Mouse (Mus musculus) olfactory bulb, adult 2 months (tissue): ENCODE results near the gene Kirrel. TPM values are rescaled to one million over a fixed set of nuclear protein-coding genes. Genes with fewer than 3 reads are reported as not detected.

Experiments used
- H3K27ac ChIP-seq: fragments of 200-500 bp; 2 replicates; pipeline ENCODE4 v1.5.1; 2012; ENCODE audit warnings: low read depth, low read length; ENCODE audit not compliant: insufficient read depth
- H3K4me1 ChIP-seq: fragments of 200-500 bp; 2 replicates; pipeline ENCODE4 v1.6.1; 2012; ENCODE audit warnings: low read length; ENCODE audit not compliant: control insufficient read depth, insufficient read depth
- H3K4me3 ChIP-seq: fragments of 200-500 bp; 2 replicates; pipeline ENCODE4 v1.5.1; 2012; ENCODE audit warnings: mild to moderate bottlenecking, low read depth, low read length, moderate library complexity; ENCODE audit not compliant: insufficient read depth
- CTCF ChIP-seq: fragments of 200-500 bp; IDR thresholded peaks from 2 replicates; pipeline ENCODE4 v1.5.1; 2012; ENCODE audit warnings: low read depth, mild to moderate bottlenecking, low read length, moderate library complexity; ENCODE audit not compliant: insufficient read depth
- POLR2A ChIP-seq: fragments of 200-500 bp; IDR thresholded peaks from 2 replicates; pipeline ENCODE4 v1.6.1; 2012; ENCODE audit warnings: mild to moderate bottlenecking, low read depth, low read length, moderate library complexity; ENCODE audit not compliant: insufficient read depth
- WGBS: fragments of 180-500 bp; shearing (Covaris S2); methylation state at CpG from one replicate; pipeline ENCODE4 v1.1.7; 2018; 5-methylcytosine and 5-hydroxymethylcytosine counted together
- polyA plus RNA-seq: library from polyadenylated mRNA; stranded (reverse); fragments of >200 nt; gene quantifications from 2 replicates; pipeline ENCODE4 v1.2.4, GENCODE M21; 2012; ENCODE audit warnings: low replicate concordance; ENCODE audit not compliant: missing spikeins, insufficient read depth, insufficient read length

Kirrel gene
- polyA plus RNA-seq, 1 experiment = not detected

- Histone ChIP-seq H3K27ac (no peak overlapping the region), H3K4me1 (peaks cover 21% of the 10 kb centered on the region)
- 81% methylated on average over 2 of the region's 2 CpGs for WGBS
These were observed 23.2 kb downstream of the Kirrel start for GRCm38 (mm10) chr3:87151294-87151826.

GRCm38 (mm10) chr3:87150689-87151244 is 23.8 kb downstream of the Kirrel start:
- H3K4me1 ChIP-seq = peaks cover 21% of the 10 kb centered on the region
- TF ChIP-seq POLR2A (no peak), CTCF (no peak)
- H3K27ac ChIP-seq = peak overlapping the region; percentile 33
- 49% methylated on average over 16 of the region's 16 CpGs for WGBS
- no peak overlapping the region for H3K4me3 ChIP-seq

More at GRCm38 (mm10) chr3:87151294-87151826, 23.2 kb downstream of the Kirrel start:
- TF ChIP-seq POLR2A (no peak), CTCF (no peak)
- H3K4me3 ChIP-seq = no peak overlapping the region

- TF ChIP-seq POLR2A (no peak), CTCF (no peak)
- peaks cover 20% of the 10 kb centered on the region for H3K4me1 ChIP-seq
- 0 out of 2 replicates have a peak overlapping the region, but pooled peaks have one; percentile 10 for H3K27ac ChIP-seq
- no peak overlapping the region for H3K4me3 ChIP-seq
- WGBS = 65% methylated on average over 8 of the region's 8 CpGs
These were observed 24.4 kb downstream of the Kirrel start for GRCm38 (mm10) chr3:87150056-87150688.

GRCm38 (mm10) chr3:87149425-87149824 is 25.1 kb downstream of the Kirrel start:
- Histone ChIP-seq H3K4me3 (no peak overlapping the region), H3K27ac (no peak overlapping the region), H3K4me1 (peaks cover 20% of the 10 kb centered on the region)
- TF ChIP-seq POLR2A (no peak), CTCF (no peak)
- 74% methylated on average over 10 of the region's 10 CpGs for WGBS

- Histone ChIP-seq H3K27ac (no peak overlapping the region), H3K4me1 (peaks cover 7% of the 10 kb centered on the region; the same call in 1 of the 2 replicates), H3K4me3 (no peak overlapping the region)
- TF ChIP-seq POLR2A (no peak), CTCF (no peak)
- WGBS = 78% methylated on average over 6 of the region's 6 CpGs
These were observed 29.9 kb downstream of the Kirrel start for GRCm38 (mm10) chr3:87144476-87145240.

- H3K27ac ChIP-seq = no peak overlapping the region
- WGBS = 69% methylated on average over 5 of the region's 5 CpGs
- TF ChIP-seq CTCF (no peak), POLR2A (no peak)
These were observed 34.3 kb downstream of the Kirrel start for GRCm38 (mm10) chr3:87140284-87140683.

GRCm38 (mm10) chr3:87136782-87137181 is 37.8 kb downstream of the Kirrel start:
- Histone ChIP-seq H3K4me3 (no peak overlapping the region), H3K27ac (no peak overlapping the region), H3K4me1 (no peaks in the 10 kb centered on the region)
- 79% methylated on average over 7 of the region's 7 CpGs for WGBS
- TF ChIP-seq POLR2A (no peak), CTCF (no peak)

More at GRCm38 (mm10) chr3:87140284-87140683, 34.3 kb downstream of the Kirrel start:
- Histone ChIP-seq H3K4me1 (peaks cover 7% of the 10 kb centered on the region; the same call in 1 of the 2 replicates), H3K4me3 (no peak overlapping the region)

GRCm38 (mm10) chr3:87134951-87135350 is 39.6 kb downstream of the Kirrel start:
- Histone ChIP-seq H3K27ac (no peak overlapping the region), H3K4me1 (no peaks in the 10 kb centered on the region), H3K4me3 (no peak overlapping the region)
- TF ChIP-seq POLR2A (no peak), CTCF (no peak)
